Mouse (Mus musculus) liver, embryonic 13.5 days (tissue): ENCODE measurements at regions not wholly inside any gene's neighbourhood (a gene's known extent, or its start where the extent isn't known, plus 50 kb on each side); places are given as distances from the start of the nearest gene placed in this dataset.

Source experiments
- ATAC-seq: fragments of 200-750 bp; cut with Nextera tagmentation; 2 replicates; pipeline ENCODE4 v1.8.0; 2017; ENCODE audit warnings: low read depth, mild to moderate bottlenecking, moderate number of reproducible peaks, moderate library complexity
- DNase-seq: peaks from one replicate; pipeline ENCODE4 v3.0.0; 2022
- H3K27ac ChIP-seq: fragments of 300-500 bp; sonication (generic); 2 replicates; pipeline ENCODE4 v1.5.1; 2015; ENCODE audit warnings: moderate library complexity, mild to moderate bottlenecking, inconsistent platforms
- H3K27me3 ChIP-seq: fragments of 300-500 bp; sonication (generic); 2 replicates; pipeline ENCODE4 v1.6.1; 2015; ENCODE audit warnings: mild to moderate bottlenecking, inconsistent platforms
- H3K36me3 ChIP-seq: fragments of 300-500 bp; sonication (generic); 2 replicates; pipeline ENCODE4 v1.6.1; 2015; ENCODE audit warnings: mild to moderate bottlenecking, inconsistent platforms
- H3K4me1 ChIP-seq: fragments of 300-500 bp; sonication (generic); replicated peaks from 2 replicates; pipeline ENCODE4 v1.6.1; 2015; ENCODE audit warnings: inconsistent platforms
- H3K4me2 ChIP-seq: fragments of 300-500 bp; sonication (generic); 2 replicates; pipeline ENCODE4 v1.6.1; 2015; ENCODE audit warnings: inconsistent platforms, mild to moderate bottlenecking, moderate library complexity
- H3K4me3 ChIP-seq: fragments of 300-500 bp; sonication (generic); replicated peaks from 2 replicates; pipeline ENCODE4 v1.5.1; 2015; ENCODE audit warnings: mild to moderate bottlenecking, inconsistent platforms
- H3K9ac ChIP-seq: fragments of 300-500 bp; sonication (generic); 2 replicates; pipeline ENCODE4 v1.6.1; 2015; ENCODE audit warnings: mild to moderate bottlenecking, inconsistent platforms
- H3K9me3 ChIP-seq: fragments of 300-500 bp; sonication (generic); replicated peaks from 2 replicates; pipeline ENCODE4 v1.6.1; 2016; ENCODE audit warnings: inconsistent platforms
- WGBS: fragments of 180-500 bp; shearing (Covaris S2); methylation state at CpG from one replicate; pipeline ENCODE4 v1.1.7; 2015; ENCODE audit not compliant: insufficient replicate concordance; 5-methylcytosine and 5-hydroxymethylcytosine counted together

DNA sequence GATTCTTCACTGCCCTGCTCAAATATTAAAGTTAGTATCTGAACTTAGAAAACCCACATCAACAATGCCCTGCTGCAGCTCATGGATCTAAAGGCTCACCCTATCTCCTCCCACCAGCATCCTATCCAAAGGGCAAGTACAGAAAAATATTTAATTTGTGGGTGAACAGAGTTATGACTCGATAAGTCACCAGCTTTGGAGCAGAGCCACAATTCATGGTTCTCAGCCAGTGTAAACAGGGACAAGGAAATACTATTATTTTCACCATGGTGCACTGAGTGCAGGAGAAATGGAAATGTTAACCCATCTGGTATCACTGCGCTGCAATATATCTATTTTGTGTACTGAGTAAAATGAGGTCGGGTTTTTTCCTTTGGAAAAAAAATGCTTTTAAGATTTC, 225.8 kb downstream of the Nfkbiz start:
- Histone ChIP-seq H3K27ac (no peak overlapping the region), H3K9me3 (no peaks in the 10 kb centered on the region), H3K27me3 (no peaks in the 10 kb centered on the region), H3K4me3 (no peak overlapping the region), H3K4me2 (no peak overlapping the region), H3K36me3 (no peaks in the 10 kb centered on the region), H3K9ac (no peak overlapping the region), H3K4me1 (no peaks in the 10 kb centered on the region)
- DNase-seq (no peak), ATAC-seq (no peak)
- 66% methylated on average over 3 of the region's 3 CpGs for WGBS

- H3K36me3 ChIP-seq: no peaks in the 10 kb centered on the region
- DNase-seq (no peak), ATAC-seq (no peak)
- no peaks in the 10 kb centered on the region for H3K4me1 ChIP-seq
- H3K4me2 ChIP-seq: no peak overlapping the region
- H3K27me3 ChIP-seq: no peaks in the 10 kb centered on the region
- H3K9ac ChIP-seq: no peak overlapping the region
- no peaks in the 10 kb centered on the region for H3K9me3 ChIP-seq
- 51% methylated on average over 5 of the region's 5 CpGs for WGBS
- no peak overlapping the region for H3K27ac ChIP-seq
- H3K4me3 ChIP-seq: no peak overlapping the region
Measured at GRCm38 (mm10) chr16:55612001-55612400, 226.7 kb downstream of the Nfkbiz start.

DNA sequence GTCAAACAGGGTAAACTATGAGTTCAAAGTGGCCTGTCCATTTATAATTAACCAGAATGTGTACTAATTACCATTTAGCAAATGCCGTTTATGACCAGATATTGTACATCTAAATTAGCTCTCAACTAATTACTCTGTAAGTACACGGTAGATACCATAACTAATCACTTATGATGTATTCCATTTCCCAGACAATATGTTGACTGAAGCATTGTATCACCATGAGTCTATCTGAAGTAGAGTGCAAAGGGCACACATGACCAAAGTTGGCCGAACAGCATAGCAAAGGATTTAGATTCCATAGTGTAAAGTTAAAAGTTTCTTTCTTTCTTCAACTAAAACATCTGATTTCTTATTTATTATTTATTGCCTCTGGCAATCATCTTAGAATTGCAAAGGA, 227.5 kb downstream of the Nfkbiz start:
- no peak for DNase-seq
- no peak overlapping the region for H3K4me3 ChIP-seq
- no peak for ATAC-seq
- H3K4me1 ChIP-seq: no peaks in the 10 kb centered on the region
- H3K9ac ChIP-seq: no peak overlapping the region
- no peaks in the 10 kb centered on the region for H3K36me3 ChIP-seq
- no peaks in the 10 kb centered on the region for H3K9me3 ChIP-seq
- no peak overlapping the region for H3K27ac ChIP-seq
- H3K4me2 ChIP-seq: no peak overlapping the region
- WGBS: 68% methylated on average over 3 of the region's 3 CpGs
- no peaks in the 10 kb centered on the region for H3K27me3 ChIP-seq

DNA sequence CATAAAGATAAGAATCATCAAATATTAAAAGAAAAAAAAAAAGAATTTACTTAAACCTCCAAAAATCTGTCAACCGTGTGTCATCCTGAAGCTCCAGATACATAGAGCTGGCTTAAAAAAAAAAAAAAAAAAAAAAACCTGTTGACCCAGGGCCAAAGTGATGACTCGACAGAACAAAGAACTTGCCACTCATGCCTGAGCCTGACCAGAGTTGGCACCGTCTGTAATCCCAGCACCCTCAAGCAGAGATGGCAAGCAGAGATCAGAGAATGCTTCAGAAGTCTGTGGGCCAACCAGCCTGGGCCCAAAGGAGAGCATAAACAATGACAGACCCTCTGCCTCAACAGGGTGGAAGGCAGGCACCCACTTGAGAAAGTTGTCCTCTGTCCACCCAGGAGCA, 230.3 kb downstream of the Nfkbiz start:
- no peak overlapping the region for H3K9ac ChIP-seq
- H3K27me3 ChIP-seq: no peaks in the 10 kb centered on the region
- no peak overlapping the region for H3K27ac ChIP-seq
- DNase-seq (no peak), ATAC-seq (no peak)
- no peak overlapping the region for H3K4me3 ChIP-seq
- no peaks in the 10 kb centered on the region for H3K9me3 ChIP-seq
- H3K4me2 ChIP-seq: no peak overlapping the region
- H3K36me3 ChIP-seq: no peaks in the 10 kb centered on the region
- no peaks in the 10 kb centered on the region for H3K4me1 ChIP-seq
- 61% methylated on average over 3 of the region's 3 CpGs for WGBS

GRCm38 (mm10) chr16:55606447-55607239, 232.1 kb downstream of the Nfkbiz start:
- DNase-seq (no peak), ATAC-seq (no peak)
- Histone ChIP-seq H3K27ac (no peak overlapping the region), H3K4me1 (no peaks in the 10 kb centered on the region), H3K36me3 (no peaks in the 10 kb centered on the region), H3K9me3 (no peaks in the 10 kb centered on the region), H3K27me3 (no peaks in the 10 kb centered on the region), H3K9ac (no peak overlapping the region), H3K4me3 (no peak overlapping the region), H3K4me2 (no peak overlapping the region)
- 60% methylated on average over 7 of the region's 7 CpGs for WGBS

- Histone ChIP-seq H3K36me3 (no peaks in the 10 kb centered on the region), H3K27me3 (no peaks in the 10 kb centered on the region), H3K4me1 (no peaks in the 10 kb centered on the region), H3K4me2 (no peak overlapping the region), H3K4me3 (no peak overlapping the region), H3K9me3 (no peaks in the 10 kb centered on the region), H3K9ac (no peak overlapping the region), H3K27ac (no peak overlapping the region)
- DNase-seq: no peak
- no peak for ATAC-seq
- 50% methylated on average over 2 of the region's 2 CpGs for WGBS
Measured at GRCm38 (mm10) chr16:55603611-55604010, 235.1 kb downstream of the Nfkbiz start.

DNA sequence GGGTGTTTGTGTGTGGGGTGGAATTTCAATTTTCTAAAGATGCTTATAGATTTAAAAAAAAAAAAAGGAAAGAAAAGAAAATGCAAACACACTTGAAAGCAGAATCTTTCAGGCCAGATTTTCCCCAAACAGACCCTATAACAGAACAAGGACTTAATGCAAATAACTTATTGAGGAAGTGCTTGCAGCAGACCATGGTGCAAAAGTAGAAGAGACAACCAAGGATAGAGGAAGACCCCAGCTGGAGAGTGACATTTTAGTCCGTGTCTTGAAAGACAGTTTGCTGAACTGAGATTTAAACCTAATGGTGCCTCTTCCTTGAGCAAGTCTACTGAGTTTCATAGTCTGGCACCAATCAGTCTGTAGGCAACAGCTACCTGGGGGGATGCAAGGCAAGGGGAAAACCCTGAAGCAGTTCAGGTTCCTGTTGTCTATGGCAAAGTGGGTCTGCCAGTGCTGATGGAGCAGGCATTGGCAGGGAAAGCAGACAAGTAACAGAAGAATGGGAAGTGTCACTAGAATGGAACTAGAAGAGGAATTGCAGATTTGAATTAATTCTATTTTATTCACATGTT, 249.2 kb downstream of the Nfkbiz start:
- Histone ChIP-seq H3K27me3 (no peaks in the 10 kb centered on the region), H3K36me3 (no peaks in the 10 kb centered on the region), H3K4me2 (no peak overlapping the region), H3K27ac (no peak overlapping the region), H3K4me1 (no peaks in the 10 kb centered on the region), H3K4me3 (no peak overlapping the region), H3K9ac (no peak overlapping the region), H3K9me3 (no peaks in the 10 kb centered on the region)
- no peak for ATAC-seq
- WGBS: 29% methylated on average over 1 of the region's 1 CpGs
- no peak for DNase-seq

DNA sequence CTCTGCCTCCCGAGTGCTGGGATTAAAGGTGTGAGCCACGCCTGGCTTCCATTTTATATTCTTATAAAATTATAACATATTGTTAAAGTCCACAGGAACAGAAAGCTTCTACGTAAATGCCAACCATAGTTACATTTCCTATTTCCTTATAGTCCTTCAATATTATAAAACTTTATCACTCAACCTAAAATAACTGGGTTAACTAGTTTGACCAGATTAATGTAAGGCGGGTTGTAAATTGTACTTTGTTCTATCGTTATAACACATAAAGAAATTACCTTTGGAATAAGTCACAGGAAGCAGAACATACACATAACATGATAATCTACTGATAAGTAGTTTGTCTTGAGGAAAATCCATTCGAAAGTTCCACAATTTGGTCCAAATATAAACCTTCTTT, 251.6 kb downstream of the Nfkbiz start:
- H3K36me3 ChIP-seq: no peaks in the 10 kb centered on the region
- H3K9ac ChIP-seq: no peak overlapping the region

DNA sequence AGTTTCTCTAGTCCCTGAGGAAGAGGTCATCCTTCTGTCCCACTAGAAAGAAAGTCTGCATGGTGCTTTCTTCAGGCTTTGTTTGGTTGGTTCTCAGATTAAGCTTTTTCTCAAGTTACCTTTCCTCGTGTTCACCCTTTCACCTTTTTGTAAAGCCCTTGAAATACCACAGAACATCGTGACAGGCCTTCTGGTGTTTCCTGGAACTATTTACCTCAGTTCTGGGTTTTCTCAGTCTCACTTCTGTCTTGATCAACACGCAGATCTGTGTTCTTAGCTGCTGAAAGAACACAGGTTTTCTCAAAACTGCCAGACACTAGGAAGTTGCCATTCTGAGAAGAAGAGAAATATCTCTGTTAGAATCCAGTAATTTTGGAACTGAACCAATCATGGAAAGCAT, 255.8 kb downstream of the Nfkbiz start:
- H3K27me3 ChIP-seq: no peaks in the 10 kb centered on the region
- no peak overlapping the region for H3K9ac ChIP-seq
- H3K27ac ChIP-seq: no peak overlapping the region
- H3K4me3 ChIP-seq: no peak overlapping the region
- WGBS: 45% methylated on average over 3 of the region's 3 CpGs
- no peak overlapping the region for H3K4me2 ChIP-seq
- no peak for DNase-seq
- no peaks in the 10 kb centered on the region for H3K9me3 ChIP-seq
- no peaks in the 10 kb centered on the region for H3K4me1 ChIP-seq
- H3K36me3 ChIP-seq: no peaks in the 10 kb centered on the region
- no peak for ATAC-seq

More for the DNA sequence above, 251.6 kb downstream of the Nfkbiz start:
- 67% methylated on average over 6 of the region's 6 CpGs for WGBS
- Histone ChIP-seq H3K4me1 (no peaks in the 10 kb centered on the region), H3K4me3 (no peak overlapping the region), H3K27me3 (no peaks in the 10 kb centered on the region), H3K4me2 (no peak overlapping the region), H3K27ac (no peak overlapping the region), H3K9me3 (no peaks in the 10 kb centered on the region)
- ATAC-seq (no peak), DNase-seq (no peak)

DNA sequence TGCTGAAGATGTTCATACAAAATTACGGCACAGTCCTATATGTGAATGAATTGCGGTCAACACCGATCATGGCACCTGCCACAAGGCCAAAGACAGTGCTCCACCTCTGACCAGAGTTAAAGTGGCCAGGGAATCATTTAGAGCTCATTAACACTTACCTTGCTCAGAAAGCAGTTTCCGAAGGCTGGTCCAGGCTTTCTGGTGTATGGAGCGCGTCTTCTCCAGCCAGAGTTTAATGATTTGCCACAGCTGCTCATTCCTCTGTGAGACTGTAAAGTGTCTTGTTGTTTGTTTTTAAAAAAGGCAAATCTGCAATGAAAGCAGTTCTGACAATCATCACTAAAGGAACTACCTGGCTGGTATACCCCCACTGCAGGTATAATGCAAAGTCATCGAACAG, 256.7 kb downstream of the Nfkbiz start:
- H3K9me3 ChIP-seq: no peaks in the 10 kb centered on the region
- H3K4me2 ChIP-seq: no peak overlapping the region
- no peaks in the 10 kb centered on the region for H3K4me1 ChIP-seq
- no peak overlapping the region for H3K4me3 ChIP-seq
- ATAC-seq: no peak
- H3K27ac ChIP-seq: no peak overlapping the region
- WGBS: 77% methylated on average over 7 of the region's 7 CpGs
- no peaks in the 10 kb centered on the region for H3K36me3 ChIP-seq
- H3K9ac ChIP-seq: no peak overlapping the region
- no peaks in the 10 kb centered on the region for H3K27me3 ChIP-seq
- DNase-seq: no peak

GRCm38 (mm10) chr16:55580827-55581226, 257.9 kb downstream of the Nfkbiz start:
- DNase-seq (no peak), ATAC-seq (no peak)
- H3K4me2 ChIP-seq: no peak overlapping the region
- H3K4me1 ChIP-seq: no peaks in the 10 kb centered on the region
- H3K27ac ChIP-seq: no peak overlapping the region
- H3K4me3 ChIP-seq: no peak overlapping the region
- H3K36me3 ChIP-seq: no peaks in the 10 kb centered on the region
- H3K9ac ChIP-seq: no peak overlapping the region
- no peaks in the 10 kb centered on the region for H3K27me3 ChIP-seq
- H3K9me3 ChIP-seq: no peaks in the 10 kb centered on the region
- 53% methylated on average over 4 of the region's 4 CpGs for WGBS

DNA sequence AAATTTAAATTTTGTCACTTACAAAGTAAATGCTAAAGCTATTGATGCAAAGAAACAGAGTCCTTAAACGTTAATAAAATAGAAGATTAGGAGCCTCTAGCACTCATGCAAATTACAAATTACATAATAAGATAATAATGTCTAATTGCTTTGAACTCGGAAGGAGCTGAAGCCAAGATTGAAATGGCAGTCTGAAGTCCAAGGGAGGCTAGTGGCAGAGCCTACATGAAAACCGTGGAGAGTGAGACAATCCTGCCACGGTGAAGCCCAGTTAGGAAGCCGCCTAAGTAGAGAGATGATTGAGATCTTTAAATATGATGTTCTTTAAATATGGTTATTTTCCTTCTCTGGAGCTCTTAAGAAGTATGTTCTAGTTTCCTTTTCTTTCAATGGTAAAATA, 260.0 kb downstream of the Nfkbiz start:
- Histone ChIP-seq H3K36me3 (no peaks in the 10 kb centered on the region), H3K27ac (no peak overlapping the region), H3K4me3 (no peak overlapping the region), H3K9ac (no peak overlapping the region), H3K27me3 (no peaks in the 10 kb centered on the region), H3K4me2 (no peak overlapping the region), H3K4me1 (no peaks in the 10 kb centered on the region), H3K9me3 (no peaks in the 10 kb centered on the region)
- no peak for ATAC-seq
- no peak for DNase-seq
- 61% methylated on average over 5 of the region's 5 CpGs for WGBS
